Comparison of ENCODE assay signal across 8 mouse cellular contexts in genomic region chr2:132028894-132029605, GRCm38 (mm10). TPM values are rescaled to one million over a fixed set of nuclear protein-coding genes. Genes with fewer than 3 reads are reported as not detected.
DNase-seq lines count a peak whose midpoint lies in the region; ATAC-seq and TF ChIP-seq lines count a peak whose summit lies in the region.

No protein-coding gene starts in this region.

- H3K27ac ChIP-seq in MEL (ENCODE audit: control insufficient read depth, low read depth, low read length), result no peak overlapping the region
- peak overlapping the region; percentile 11; the same call in 1 of the 2 replicates for H3K27ac ChIP-seq in embryonic facial prominence, embryonic 14.5 days (replicated peaks; ENCODE audit: low read depth, low read length)
- peak overlapping the region; percentile 91 for H3K27ac ChIP-seq in hindbrain, embryonic 11.5 days (ENCODE audit: low read depth, low read length)
- peak overlapping the region; percentile 75 for H3K27ac ChIP-seq in limb, embryonic 15.5 days
- peak overlapping the region; percentile 93 for H3K27ac ChIP-seq in midbrain, embryonic 13.5 days
- no peak overlapping the region; the same call in 1 of the 2 replicates for H3K27ac ChIP-seq in stomach, embryonic 14.5 days (ENCODE audit: low read length)

- no peak for TF ChIP-seq RAD21 in MEL (IDR thresholded peaks at IDR 0.05; ENCODE audit: low read depth, low read length)

- H3K36me3 ChIP-seq in MEL (ENCODE audit: control insufficient read depth in 1 of 2, insufficient read depth in 2 of 2, low read length in 2 of 2), result peaks cover 0 to 3% of the 10 kb centered on the region in 2 experiments; a peak in 2 of 4 replicates
- H3K36me3 ChIP-seq in embryonic facial prominence, embryonic 14.5 days (ENCODE audit: control insufficient read depth, insufficient read depth, low read length), result no peaks in the 10 kb centered on the region
- no peaks in the 10 kb centered on the region for H3K36me3 ChIP-seq in hindbrain, embryonic 11.5 days (ENCODE audit: control insufficient read depth, insufficient read depth, low read length)
- H3K36me3 ChIP-seq in limb, embryonic 15.5 days, result no peaks in the 10 kb centered on the region
- H3K36me3 ChIP-seq in midbrain, embryonic 13.5 days, result no peaks in the 10 kb centered on the region
- H3K36me3 ChIP-seq in stomach, embryonic 14.5 days (ENCODE audit: control insufficient read depth, insufficient read depth, low read length), result no peaks in the 10 kb centered on the region

- H3K79me2 ChIP-seq in MEL (ENCODE audit: control insufficient read depth, insufficient read depth, low read length, poor library complexity), result no peaks in the 10 kb centered on the region

- TF ChIP-seq POLR2A in MEL (IDR thresholded peaks at IDR 0.05; ENCODE audit: control insufficient read depth in 1 of 2, insufficient read depth in 1 of 2, low read depth in 1 of 2, low read length in 2 of 2, poor library complexity in 1 of 2), result no peak

- no peak for TF ChIP-seq CTCF in MEL (IDR thresholded peaks at IDR 0.05 in 2 of 3, conservative IDR thresholded peaks at IDR 0.05 in 1 of 3; ENCODE audit: control insufficient read depth in 1 of 3, insufficient read depth in 1 of 3, low read depth in 2 of 3, low read length in 3 of 3, poor library complexity in 1 of 3, severe bottlenecking in 1 of 3)

- H3K4me1 ChIP-seq in MEL (ENCODE audit: control insufficient read depth in 1 of 2, insufficient read depth in 2 of 2, low read length in 2 of 2), result peaks cover 0 to 24% of the 10 kb centered on the region in 2 experiments; a peak in 2 of 4 replicates
- H3K4me1 ChIP-seq in embryonic facial prominence, embryonic 14.5 days (ENCODE audit: control insufficient read depth, insufficient read depth, low read length), result peaks cover 15% of the 10 kb centered on the region
- peaks cover 10% of the 10 kb centered on the region; the same call in 1 of the 2 replicates for H3K4me1 ChIP-seq in hindbrain, embryonic 11.5 days (replicated peaks; ENCODE audit: control insufficient read depth, insufficient read depth, low read length)
- H3K4me1 ChIP-seq in limb, embryonic 15.5 days, result peaks cover 38% of the 10 kb centered on the region
- peaks cover 42% of the 10 kb centered on the region for H3K4me1 ChIP-seq in midbrain, embryonic 13.5 days (replicated peaks)
- peaks cover 22% of the 10 kb centered on the region for H3K4me1 ChIP-seq in stomach, embryonic 14.5 days (ENCODE audit: control insufficient read depth, insufficient read depth, low read length)

- no peak for TF ChIP-seq EP300 in MEL (IDR thresholded peaks at IDR 0.05; ENCODE audit: low read depth in 1 of 2, low read length in 2 of 2)

- no peaks in the 10 kb centered on the region for H3K9me3 ChIP-seq in MEL (replicated peaks; ENCODE audit: insufficient read depth, low read length)
- no peaks in the 10 kb centered on the region for H3K9me3 ChIP-seq in embryonic facial prominence, embryonic 14.5 days (ENCODE audit: control insufficient read depth, low read length)
- no peaks in the 10 kb centered on the region for H3K9me3 ChIP-seq in hindbrain, embryonic 11.5 days (ENCODE audit: control insufficient read depth, low read length)
- H3K9me3 ChIP-seq in limb, embryonic 15.5 days, result no peaks in the 10 kb centered on the region
- no peaks in the 10 kb centered on the region for H3K9me3 ChIP-seq in midbrain, embryonic 13.5 days
- no peaks in the 10 kb centered on the region for H3K9me3 ChIP-seq in stomach, embryonic 14.5 days (ENCODE audit: control insufficient read depth, low read depth, low read length)

- H3K4me2 ChIP-seq in embryonic facial prominence, embryonic 14.5 days (ENCODE audit: low read depth, low read length), result peak overlapping the region; percentile 90
- peak overlapping the region; percentile 69 for H3K4me2 ChIP-seq in hindbrain, embryonic 11.5 days (replicated peaks; ENCODE audit: low read depth, low read length)
- H3K4me2 ChIP-seq in limb, embryonic 15.5 days, result peak overlapping the region; percentile 90
- peak overlapping the region; percentile 95 for H3K4me2 ChIP-seq in midbrain, embryonic 13.5 days (replicated peaks)
- peak overlapping the region; percentile 89 for H3K4me2 ChIP-seq in stomach, embryonic 14.5 days (replicated peaks; ENCODE audit: low read depth, low read length)

- DNase-seq in cerebellum, postnatal 10 days, result peak; percentile 33 to 40
- DNase-seq in cerebellum, adult 9-10 months, result no peak
- DNase-seq in MEL (ENCODE audit: low read depth, low spot score), result peak; percentile 59
- no peak for DNase-seq in embryonic facial prominence, embryonic 14.5 days (ENCODE audit: low spot score)
- peak; percentile 64 for DNase-seq in hindbrain, embryonic 11.5 days (ENCODE audit: low spot score)

- no peaks in the 10 kb centered on the region for H3K27me3 ChIP-seq in MEL (ENCODE audit: control insufficient read depth in 1 of 2, insufficient read depth in 2 of 2, low read length in 2 of 2)
- peaks cover 31% of the 10 kb centered on the region for H3K27me3 ChIP-seq in embryonic facial prominence, embryonic 14.5 days (replicated peaks; ENCODE audit: control insufficient read depth, insufficient read depth, low read length)
- no peaks in the 10 kb centered on the region for H3K27me3 ChIP-seq in hindbrain, embryonic 11.5 days (ENCODE audit: control insufficient read depth, insufficient read depth, low read length)
- peaks cover 32% of the 10 kb centered on the region for H3K27me3 ChIP-seq in limb, embryonic 15.5 days
- no peaks in the 10 kb centered on the region for H3K27me3 ChIP-seq in midbrain, embryonic 13.5 days
- 0 out of 2 replicates have a peak, but pooled peaks cover 4% of the 10 kb centered on the region for H3K27me3 ChIP-seq in stomach, embryonic 14.5 days (ENCODE audit: control insufficient read depth, insufficient read depth, low read length)

- WGBS in embryonic facial prominence, embryonic 14.5 days, result under 1% methylated on average over 34 of the region's 36 CpGs
- under 1% methylated on average over 35 of the region's 36 CpGs for WGBS in hindbrain, embryonic 11.5 days
- 2% methylated on average over 36 of the region's 36 CpGs for WGBS in limb, embryonic 15.5 days
- WGBS in midbrain, embryonic 13.5 days, result under 1% methylated on average over 36 of the region's 36 CpGs
- 1% methylated on average over 36 of the region's 36 CpGs for WGBS in stomach, embryonic 14.5 days

- H3K9ac ChIP-seq in MEL (ENCODE audit: control insufficient read depth, low read depth, low read length, poor library complexity, severe bottlenecking), result peak overlapping the region; percentile 53
- H3K9ac ChIP-seq in embryonic facial prominence, embryonic 14.5 days (ENCODE audit: low read depth, low read length), result peak overlapping the region; percentile 64
- peak overlapping the region; percentile 81 for H3K9ac ChIP-seq in hindbrain, embryonic 11.5 days (ENCODE audit: low read depth, low read length)
- H3K9ac ChIP-seq in limb, embryonic 15.5 days, result peak overlapping the region; percentile 47
- H3K9ac ChIP-seq in midbrain, embryonic 13.5 days (replicated peaks), result peak overlapping the region; percentile 79
- H3K9ac ChIP-seq in stomach, embryonic 14.5 days (replicated peaks; ENCODE audit: low read depth, low read length), result peak overlapping the region; percentile 34; the same call in 1 of the 2 replicates

- H3K4me3 ChIP-seq in MEL (ENCODE audit: control insufficient read depth in 1 of 2, insufficient read depth in 1 of 2, low read depth in 2 of 2, low read length in 2 of 2), result peak overlapping the region; percentile 64 to 68
- peak overlapping the region; percentile 61 for H3K4me3 ChIP-seq in embryonic facial prominence, embryonic 14.5 days (ENCODE audit: low read depth, low read length)
- H3K4me3 ChIP-seq in hindbrain, embryonic 11.5 days (ENCODE audit: low read depth, low read length), result peak overlapping the region; percentile 72
- H3K4me3 ChIP-seq in limb, embryonic 15.5 days, result peak overlapping the region; percentile 58
- peak overlapping the region; percentile 69 for H3K4me3 ChIP-seq in midbrain, embryonic 13.5 days (replicated peaks)
- peak overlapping the region; percentile 46 for H3K4me3 ChIP-seq in stomach, embryonic 14.5 days (ENCODE audit: low read depth, low read length)

- peak; percentile 19; the same call in 1 of the 2 replicates for ATAC-seq in embryonic facial prominence, embryonic 14.5 days (ENCODE audit: low read depth)
- peak; percentile 41 for ATAC-seq in hindbrain, embryonic 11.5 days (ENCODE audit: low FRiP score)
- ATAC-seq in limb, embryonic 15.5 days (ENCODE audit: insufficient number of reproducible peaks, low FRiP score, low TSS enrichment, low read depth), result no peak
- ATAC-seq in midbrain, embryonic 13.5 days, result peak; percentile 55
- ATAC-seq in stomach, embryonic 14.5 days (ENCODE audit: insufficient number of reproducible peaks, insufficient read depth, low FRiP score, low read depth), result 0 out of 2 replicates have a peak, but pooled peaks have one; percentile 19

TF ChIP-seq in MEL, 35 proteins besides CTCF, POLR2A, EP300 and RAD21 (continues in another document):
- TF ChIP-seq MAZ (IDR thresholded peaks at IDR 0.05; ENCODE audit: low read depth, low read length) (no peak), UBTF (IDR thresholded peaks at IDR 0.05; ENCODE audit: borderline replicate concordance, insufficient read depth, low read depth, low read length) (no peak), MYB (IDR thresholded peaks at IDR 0.05; ENCODE audit: low read depth, low read length) (no peak), CHD1 (IDR thresholded peaks at IDR 0.05; ENCODE audit: low read depth, low read length) (no peak), GABPA (IDR thresholded peaks at IDR 0.05; ENCODE audit: low read depth, low read length) (no peak), TCF12 (IDR thresholded peaks at IDR 0.05; ENCODE audit: low read depth, low read length) (no peak), NELFE (IDR thresholded peaks at IDR 0.05; ENCODE audit: low read depth, low read length) (no peak), BHLHE40 (IDR thresholded peaks at IDR 0.05; ENCODE audit: borderline replicate concordance, low read depth, low read length) (no peak), ZMIZ1 (IDR thresholded peaks at IDR 0.05; ENCODE audit: low read depth, low read length) (no peak), ZKSCAN1 (IDR thresholded peaks at IDR 0.05; ENCODE audit: low read depth, low read length) (no peak), HCFC1 (IDR thresholded peaks at IDR 0.05; ENCODE audit: low read depth, low read length) (no peak), NRF1 (IDR thresholded peaks at IDR 0.05; ENCODE audit: insufficient read depth, low read depth, low read length, poor library complexity, severe bottlenecking) (no peak)

RNA-seq across cellular contexts. Expression of gene Rassf2, which starts 1.0 kb away (rescaled TPM):
- 0.59 and 0.69 TPM in 2 replicates for total RNA-seq in MEL (2012; rRNA removed)
- polyA plus RNA-seq in MEL (2012; ENCODE audit: insufficient read depth in 1 of 2, insufficient read length in 2 of 2, low read depth in 1 of 2, low replicate concordance in 2 of 2, missing spikeins in 1 of 2), result 1 to 10 TPM in 1 of 2 experiments, not detected in 1; 4.1 TPM
- 23.0 and 23.1 TPM in 2 replicates for polyA plus RNA-seq in embryonic facial prominence, embryonic 14.5 days (2014; fragmentation: Nextera tagmentation; extraction: Ambion mirVana)
- polyA plus RNA-seq in hindbrain, embryonic 11.5 days (2014; fragmentation: Nextera tagmentation; extraction: Ambion mirVana), result 27.2 and 27.3 TPM in 2 replicates
- polyA plus RNA-seq in limb, embryonic 15.5 days (2015; fragmentation: Nextera tagmentation; extraction: Ambion mirVana), result 16.2 and 18.4 TPM in 2 replicates
- polyA plus RNA-seq in midbrain, embryonic 13.5 days (2015; fragmentation: Nextera tagmentation; extraction: Ambion mirVana), result 28.0 and 29.6 TPM in 2 replicates
- 13.6 and 13.8 TPM in 2 replicates for polyA plus RNA-seq in stomach, embryonic 14.5 days (2014; fragmentation: Nextera tagmentation; extraction: Ambion mirVana)

Comparison
In these comparisons a context has a peak if more than half of its experiments do, and no peak if none do; other contexts are left out.
1. DNase-seq: peak in cerebellum, postnatal 10 days (2 of 2), MEL (single experiment) and hindbrain, embryonic 11.5 days (single experiment); none in cerebellum, adult 9-10 months (single experiment) and embryonic facial prominence, embryonic 14.5 days (single experiment).
2. H3K27ac ChIP-seq: peak in embryonic facial prominence, embryonic 14.5 days (single experiment), hindbrain, embryonic 11.5 days (single experiment), limb, embryonic 15.5 days (single experiment) and midbrain, embryonic 13.5 days (single experiment); none in MEL (single experiment) and stomach, embryonic 14.5 days (single experiment).
3. Peak in every context shown above with its lines, with median percentiles within 50 percentile points of each other: H3K4me3 ChIP-seq, H3K9ac ChIP-seq and H3K4me2 ChIP-seq.